Mouse (Mus musculus) T-helper 17 cell (primary cell): ENCODE data around the gene Anapc15-ps.

Source experiments
- in situ Hi-C, 2 experiments: fragments of 300-600 bp; cut with MboI, MseI; formaldehyde crosslinking; loops; 1 replicate in 1 of 2; 2 replicates in 1 of 2; pipeline ENCODE4 v1.15.1; 2025; ENCODE audit warnings: high pct_unique_total_duplicates in 2 of 2

The Anapc15-ps gene

GRCm38 (mm10) chr10:95691347-95691746 is 18.1 kb upstream of the Anapc15-ps start:
- in situ Hi-C loops, result no loop called here

- in situ Hi-C loops, result no loop called here
Measured at GRCm38 (mm10) chr10:95689833-95690232, 16.6 kb upstream of the Anapc15-ps start.

GRCm38 (mm10) chr10:95689058-95689457 is 15.8 kb upstream of the Anapc15-ps start:
- in situ Hi-C loops, result no loop called here

GRCm38 (mm10) chr10:95687558-95688141 is 14.4 kb upstream of the Anapc15-ps start:
- in situ Hi-C loops, result no loop called here

GRCm38 (mm10) chr10:95686041-95686440 is 12.8 kb upstream of the Anapc15-ps start:
- in situ Hi-C loops, result no loop called here

GRCm38 (mm10) chr10:95684782-95685555 is 11.7 kb upstream of the Anapc15-ps start:
- in situ Hi-C loops, result no loop called here

GRCm38 (mm10) chr10:95684250-95684649 is 11.0 kb upstream of the Anapc15-ps start:
- in situ Hi-C loops, result no loop called here

- in situ Hi-C loops, result no loop called here
Measured at GRCm38 (mm10) chr10:95683735-95684134, 10.5 kb upstream of the Anapc15-ps start.

- in situ Hi-C loops, result no loop called here
Measured at GRCm38 (mm10) chr10:95682964-95683363, 9.7 kb upstream of the Anapc15-ps start.

- in situ Hi-C loops, result no loop called here
Measured at GRCm38 (mm10) chr10:95682091-95682740, 9.0 kb upstream of the Anapc15-ps start.

GRCm38 (mm10) chr10:95681481-95681880 is 8.2 kb upstream of the Anapc15-ps start:
- in situ Hi-C loops, result no loop called here

GRCm38 (mm10) chr10:95681058-95681440 is 7.8 kb upstream of the Anapc15-ps start:
- in situ Hi-C loops, result no loop called here

GRCm38 (mm10) chr10:95680153-95681057 is 7.2 kb upstream of the Anapc15-ps start:
- in situ Hi-C loops, result no loop called here

GRCm38 (mm10) chr10:95679131-95679530 is 5.9 kb upstream of the Anapc15-ps start:
- in situ Hi-C loops, result no loop called here

GRCm38 (mm10) chr10:95678661-95679060 is 5.4 kb upstream of the Anapc15-ps start:
- in situ Hi-C loops, result no loop called here

GRCm38 (mm10) chr10:95678241-95678640 is 5.0 kb upstream of the Anapc15-ps start:
- in situ Hi-C loops, result no loop called here

GRCm38 (mm10) chr10:95677356-95678109 is 4.3 kb upstream of the Anapc15-ps start:
- in situ Hi-C loops, result no loop called here

GRCm38 (mm10) chr10:95676991-95677355 is 3.7 kb upstream of the Anapc15-ps start:
- in situ Hi-C loops, result no loop called here

- in situ Hi-C loops, result no loop called here
Measured at GRCm38 (mm10) chr10:95676387-95676786, 3.1 kb upstream of the Anapc15-ps start.

- in situ Hi-C loops, result no loop called here
Measured at GRCm38 (mm10) chr10:95670781-95671780, 2.2 kb downstream of the Anapc15-ps start.
